ENCODE assay signal across 8 mouse cellular contexts in the genomic region with DNA sequence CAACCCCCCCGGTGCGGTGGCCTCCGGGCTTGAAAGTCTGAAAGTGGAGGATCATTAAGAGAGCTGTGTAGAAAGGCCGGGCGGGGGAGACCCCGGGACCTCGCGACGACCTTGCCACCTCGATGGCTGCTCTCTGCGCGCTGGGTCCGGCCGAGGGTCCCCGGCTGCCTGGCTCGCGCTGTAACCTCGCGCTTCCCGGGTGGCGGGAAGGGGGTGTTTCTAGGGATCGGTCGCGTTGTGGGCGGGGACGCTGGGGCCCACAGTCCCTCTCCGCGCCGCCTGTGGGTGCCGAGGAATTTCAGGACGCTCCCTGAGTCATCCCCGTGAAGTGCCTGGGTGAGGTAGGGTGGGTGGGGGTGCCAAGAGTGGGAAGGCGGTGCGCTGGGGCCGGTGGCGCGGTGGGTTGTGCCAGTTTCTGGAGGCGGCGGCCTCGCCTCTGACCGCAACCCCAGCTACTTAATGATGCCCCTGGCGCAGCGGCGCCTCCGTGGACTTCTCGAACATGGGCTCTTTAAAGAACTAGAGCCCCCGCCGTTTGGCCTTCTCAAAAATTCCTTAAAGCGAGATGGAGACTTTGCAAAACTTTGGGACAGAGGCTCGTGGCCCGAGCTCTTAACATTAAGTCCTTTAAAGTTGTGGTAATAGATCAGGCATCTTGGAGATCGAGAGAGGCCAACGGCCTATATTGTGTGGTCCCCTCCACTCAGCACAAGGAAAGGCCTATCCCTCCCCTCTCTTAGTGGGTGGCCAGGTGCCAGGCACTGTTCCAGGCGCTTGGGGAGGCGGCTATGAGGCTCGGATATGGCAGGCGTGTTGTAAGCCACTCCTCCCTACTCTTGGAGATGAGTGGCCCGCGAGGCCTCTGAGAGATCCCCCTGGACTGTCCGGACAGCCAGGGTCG. TPM values are rescaled to one million over a fixed set of nuclear protein-coding genes. Genes with fewer than 3 reads are reported as not detected.
A peak's percentile ranks its signal among the peaks of the same experiment; 100 is the strongest.
DNase-seq lines count a peak whose midpoint lies in the region; ATAC-seq and TF ChIP-seq lines count a peak whose summit lies in the region.

No protein-coding gene starts in this region.

- no peak for TF ChIP-seq CTCF in spleen, adult 2 months (IDR thresholded peaks at IDR 0.05; ENCODE audit: extremely low read depth, insufficient read depth, insufficient read length, insufficient replicate concordance)

- no peaks in the 10 kb centered on the region for H3K27me3 ChIP-seq in forebrain, embryonic 11.5 days (ENCODE audit: control insufficient read depth, insufficient read depth, low read length)
- no peaks in the 10 kb centered on the region for H3K27me3 ChIP-seq in kidney, embryonic 14.5 days (ENCODE audit: control insufficient read depth, insufficient read depth, low read length)
- H3K27me3 ChIP-seq in spleen, adult 2 months (ENCODE audit: control insufficient read depth, insufficient read depth, low read length): peaks cover 10% of the 10 kb centered on the region

- H3K4me1 ChIP-seq in forebrain, embryonic 11.5 days (replicated peaks; ENCODE audit: control insufficient read depth, insufficient read depth, low read length): peaks cover 78% of the 10 kb centered on the region
- H3K4me1 ChIP-seq in kidney, embryonic 14.5 days (ENCODE audit: control insufficient read depth, insufficient read depth, low read length): peaks cover 86% of the 10 kb centered on the region
- peaks cover 58% of the 10 kb centered on the region for H3K4me1 ChIP-seq in spleen, adult 2 months (ENCODE audit: control insufficient read depth, insufficient read depth, insufficient read length)

- peak overlapping the region; percentile 97 for H3K4me2 ChIP-seq in forebrain, embryonic 11.5 days (ENCODE audit: low read depth, low read length, severe bottlenecking)
- peak overlapping the region; percentile 99 for H3K4me2 ChIP-seq in kidney, embryonic 14.5 days (replicated peaks; ENCODE audit: low read depth, low read length)

- peak; percentile 28 for ATAC-seq in forebrain, embryonic 11.5 days (replicated peaks; ENCODE audit: low FRiP score)
- peak; percentile 26 for ATAC-seq in kidney, embryonic 14.5 days (ENCODE audit: low FRiP score, low TSS enrichment)

- peak overlapping the region; percentile 61 for H3K4me3 ChIP-seq in forebrain, embryonic 11.5 days (ENCODE audit: low read depth, low read length)
- H3K4me3 ChIP-seq in kidney, embryonic 14.5 days (ENCODE audit: low read length): peak overlapping the region; percentile 56
- H3K4me3 ChIP-seq in spleen, adult 2 months (ENCODE audit: extremely low read depth, insufficient read depth, insufficient read length): peak overlapping the region; percentile 78

- under 1% methylated on average over 61 of the region's 61 CpGs for WGBS in forebrain, embryonic 11.5 days
- under 1% methylated on average over 58 of the region's 61 CpGs for WGBS in kidney, embryonic 14.5 days
- under 1% methylated on average over 61 of the region's 61 CpGs for WGBS in spleen, adult 2 months

- no peaks in the 10 kb centered on the region for H3K36me3 ChIP-seq in forebrain, embryonic 11.5 days (ENCODE audit: control insufficient read depth, insufficient read depth, low read length)
- no peaks in the 10 kb centered on the region for H3K36me3 ChIP-seq in kidney, embryonic 14.5 days (ENCODE audit: control insufficient read depth, insufficient read depth, low read length)
- H3K36me3 ChIP-seq in spleen, adult 2 months (ENCODE audit: control insufficient read depth, insufficient read depth, low read length): no peaks in the 10 kb centered on the region

- DNase-seq in cerebellum, adult 11-12 months: peak; percentile 78
- DNase-seq in cerebellum, adult 18-20 months: no peak
- peak; percentile 57 for DNase-seq in urinary bladder, postnatal 14 days (ENCODE audit: low spot score)
- DNase-seq in urinary bladder, postnatal 10 days (ENCODE audit: low spot score): no peak
- DNase-seq in forebrain, embryonic 11.5 days (ENCODE audit: low spot score): peak; percentile 73
- peak; percentile 74 for DNase-seq in lung, postnatal 10 days
- DNase-seq in spleen, adult 2 months (ENCODE audit: low read depth in 1 of 2, low spot score in 2 of 2): no peak

- H3K9me3 ChIP-seq in forebrain, embryonic 11.5 days (ENCODE audit: control insufficient read depth, low read length): no peaks in the 10 kb centered on the region
- H3K9me3 ChIP-seq in kidney, embryonic 14.5 days (ENCODE audit: control insufficient read depth, low read length): no peaks in the 10 kb centered on the region

- H3K27ac ChIP-seq in forebrain, embryonic 11.5 days (ENCODE audit: low read depth, low read length): peak overlapping the region; percentile 98
- peak overlapping the region; percentile 89; the same call in 1 of the 2 replicates for H3K27ac ChIP-seq in kidney, embryonic 14.5 days (ENCODE audit: low read depth, low read length)
- peak overlapping the region; percentile 87 for H3K27ac ChIP-seq in spleen, adult 2 months (ENCODE audit: insufficient read depth, low read length)

- TF ChIP-seq POLR2A in spleen, adult 2 months (IDR thresholded peaks at IDR 0.05; ENCODE audit: low read depth, low read length): no peak

- H3K9ac ChIP-seq in forebrain, embryonic 11.5 days (ENCODE audit: low read length): peak overlapping the region; percentile 82
- H3K9ac ChIP-seq in kidney, embryonic 14.5 days (ENCODE audit: low read depth, low read length): peak overlapping the region; percentile 61

RNA-seq across cellular contexts. Expression of a gene that starts 52.5 kb away (rescaled TPM):
- 105 and 115 TPM in 2 replicates for polyA plus RNA-seq in forebrain, embryonic 11.5 days (2014; fragmentation: Nextera tagmentation; extraction: Ambion mirVana)
- 118 and 145 TPM in 2 replicates for polyA plus RNA-seq in kidney, embryonic 14.5 days (2014; fragmentation: Nextera tagmentation; extraction: Ambion mirVana)
- 8.1 and 14.7 TPM in 2 replicates for polyA plus RNA-seq in spleen, adult 2 months (2012; rRNA removed)

Comparison
In these comparisons a context has a peak if more than half of its experiments do, and no peak if none do; other contexts are left out.
1. DNase-seq: peak in cerebellum, adult 11-12 months (single experiment), urinary bladder, postnatal 14 days (single experiment), forebrain, embryonic 11.5 days (single experiment) and lung, postnatal 10 days (single experiment); none in cerebellum, adult 18-20 months (0 of 2), urinary bladder, postnatal 10 days (single experiment) and spleen, adult 2 months (0 of 2).
2. Peak in every context shown above with its lines, with median percentiles within 50 percentile points of each other: H3K27ac ChIP-seq and H3K4me3 ChIP-seq.